Mouse (Mus musculus) frontal cortex, postnatal 25 days (tissue): Measurements from ENCODE around the gene Olfr1388.
"Not testable (repeated sequence)": the region's sequence is repeated elsewhere in the genome, so short reads cannot be mapped to it uniquely, and the experiment has no call there.

ENCODE experiments used
- DNase-seq, 2 experiments: peaks; one replicate each; pipeline ENCODE4 v3.0.0; 2022; ENCODE audit warnings: low spot score in 2 of 2

Gene Olfr1388

GRCm38 (mm10) chr11:49436411-49436810 lies at the start of gene Olfr1388:
Gene Olfr1388, plus strand, starts transcription at chr11:49436624.
- DNase-seq = no peak

- not testable (repeated sequence) for DNase-seq
Observed at GRCm38 (mm10) chr11:49392707-49393106, 43.7 kb upstream of the Olfr1388 start.

GRCm38 (mm10) chr11:49406784-49407183 lies 29.6 kb upstream of the Olfr1388 start:
- no peak for DNase-seq

- no peak for DNase-seq
Observed at GRCm38 (mm10) chr11:49410540-49410939, 25.9 kb upstream of the Olfr1388 start.

GRCm38 (mm10) chr11:49422767-49423166 lies 13.7 kb upstream of the Olfr1388 start, which contains the start of gene Olfr1389:
Gene Olfr1389, plus strand, starts transcription at chr11:49423067.
- DNase-seq = no peak

- no peak for DNase-seq
Observed at GRCm38 (mm10) chr11:49425257-49425927, 11.0 kb upstream of the Olfr1388 start.

GRCm38 (mm10) chr11:49429641-49430040 lies 6.8 kb upstream of the Olfr1388 start:
- no peak for DNase-seq

GRCm38 (mm10) chr11:49455043-49455442 lies 18.6 kb downstream of the Olfr1388 start, which contains the start of gene Olfr1387:
Gene Olfr1387, plus strand, starts transcription at chr11:49455343.
- no peak for DNase-seq

- not testable (repeated sequence) for DNase-seq
Observed at GRCm38 (mm10) chr11:49464746-49465145, 28.3 kb downstream of the Olfr1388 start, which contains the start of gene Olfr1386. Gene Olfr1386, plus strand, starts transcription at chr11:49465046.

- DNase-seq = no peak
Observed at GRCm38 (mm10) chr11:49485973-49486372, 49.5 kb downstream of the Olfr1388 start.

GRCm38 (mm10) chr11:49488770-49489169 lies 52.3 kb downstream of the Olfr1388 start, which contains the start of gene Olfr1385:
Gene Olfr1385, plus strand, starts transcription at chr11:49489070.
- DNase-seq = not testable (repeated sequence)
